Mouse (Mus musculus) adrenal gland, adult 8-10 months (tissue): Measurements from ENCODE around the gene Cerkl. TPM values are rescaled to one million over a fixed set of nuclear protein-coding genes. Genes with fewer than 3 reads are reported as not detected.

Experiments used
- DNase-seq: peaks from one replicate; pipeline ENCODE4 v3.0.0; 2022
- total RNA-seq, 4 experiments: library from RNA; stranded (reverse); gene quantifications; 2 replicates each; pipeline ENCODE4 v1.2.4; 2022

The Cerkl gene
- 1 to 10 TPM in 3 of 4 experiments, under 1 TPM in 1; 0.81 to 1.4 (median 1.0) TPM for total RNA-seq

- DNase-seq, result no peak
Observed at GRCm38 (mm10) chr2:79456575-79457349, at the start of gene Cerkl, which contains the start of gene Neurod1. Gene Cerkl, minus strand, starts transcription at chr2:79456785. Gene Neurod1, minus strand, starts transcription at chr2:79456751.

DNA sequence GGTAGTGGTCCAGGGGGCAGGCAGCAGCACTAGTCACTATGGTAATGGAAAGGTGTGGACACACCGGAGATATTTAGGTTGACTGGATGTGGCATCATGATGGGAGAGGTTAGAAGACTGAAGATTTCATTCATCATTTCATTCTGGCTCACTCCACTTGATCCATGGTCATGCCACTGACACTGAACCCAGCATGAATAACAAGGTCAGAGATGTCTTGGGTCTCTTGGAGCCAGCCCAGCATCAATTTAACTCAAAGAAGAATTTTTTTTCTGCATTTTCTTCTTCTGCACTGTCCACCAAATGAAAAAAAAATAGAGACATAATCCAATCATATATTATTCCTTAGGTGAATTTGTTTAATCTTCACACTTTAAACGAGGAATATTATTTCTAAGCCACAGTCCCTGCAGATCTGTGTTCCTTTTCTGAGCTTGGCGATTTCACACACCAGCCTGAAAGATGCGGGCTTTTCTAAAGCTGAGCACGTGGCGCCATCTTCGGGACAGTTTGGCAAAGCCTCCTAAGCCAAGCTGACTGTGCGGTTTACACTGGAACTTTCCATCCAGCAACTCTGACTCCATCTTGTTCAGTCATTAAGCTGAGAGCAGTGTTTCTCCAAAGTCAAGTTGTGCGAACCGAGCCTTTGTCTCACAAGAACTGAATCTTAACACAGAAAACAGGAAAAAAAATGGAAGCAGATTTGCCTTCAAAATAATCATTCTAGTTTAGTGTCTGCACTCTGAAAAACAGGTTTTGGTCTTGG is 42.6 kb upstream of the Cerkl start:
- DNase-seq, result peak; percentile 14

DNA sequence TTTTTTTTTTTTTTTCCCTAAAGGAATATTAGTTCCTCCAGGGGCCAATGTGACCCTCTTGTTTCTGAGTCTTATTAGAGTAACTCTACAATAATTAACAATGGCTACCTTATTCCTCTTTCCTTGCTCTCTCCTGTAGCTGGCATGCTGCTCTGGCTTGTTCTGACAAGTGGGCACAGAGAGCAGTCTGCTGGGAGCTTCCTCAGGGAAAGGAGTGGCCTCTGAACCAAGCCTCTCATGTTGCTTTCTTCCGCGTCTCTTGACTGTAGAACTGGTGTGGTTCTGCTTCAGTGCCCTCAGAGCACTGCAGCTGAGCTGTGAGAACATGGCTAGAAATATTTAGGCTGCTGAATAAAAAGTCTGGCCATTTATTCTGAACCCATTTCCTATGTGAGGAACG is 28.5 kb upstream of the Cerkl start:
- no peak for DNase-seq

DNA sequence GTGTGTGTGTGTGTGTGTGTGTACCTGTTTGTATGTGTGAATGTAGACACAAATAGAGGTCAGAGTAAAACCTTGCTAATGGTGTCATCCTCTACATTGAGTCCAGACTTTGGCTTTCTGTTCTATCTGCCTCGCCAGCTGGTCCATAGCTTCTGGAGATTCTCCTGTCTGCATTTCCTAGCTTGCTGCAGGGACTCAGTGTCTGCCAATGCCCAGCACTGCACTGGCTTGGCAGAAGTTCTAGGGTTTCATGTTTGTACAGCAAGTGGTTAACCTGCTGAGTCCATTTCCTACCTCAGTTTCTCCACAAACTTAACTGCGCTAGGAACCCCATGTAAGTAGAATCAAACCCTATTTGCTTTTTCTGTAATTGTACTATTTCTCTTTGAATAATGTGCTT is 25.9 kb upstream of the Cerkl start:
- no peak for DNase-seq

DNA sequence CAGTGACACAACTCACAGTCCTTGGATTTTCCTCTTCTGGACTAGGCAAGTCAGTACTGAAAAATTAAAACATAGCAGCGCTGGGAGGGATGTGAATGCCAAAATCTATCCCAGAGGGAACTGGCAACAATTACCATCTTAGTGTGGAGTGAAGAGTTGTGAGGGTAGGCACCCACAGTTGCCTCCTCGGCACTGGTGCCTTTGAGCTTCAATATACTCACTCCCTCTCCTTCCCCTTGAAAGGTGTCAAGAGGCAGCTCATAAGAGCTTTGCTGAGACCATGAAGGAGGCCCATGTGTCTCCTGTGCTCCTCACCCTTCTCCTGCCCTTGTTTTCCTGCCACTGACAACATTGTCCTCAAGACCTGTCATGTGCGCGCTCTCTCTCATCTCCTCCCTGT is 5.8 kb upstream of the Cerkl start:
- no peak for DNase-seq

DNA sequence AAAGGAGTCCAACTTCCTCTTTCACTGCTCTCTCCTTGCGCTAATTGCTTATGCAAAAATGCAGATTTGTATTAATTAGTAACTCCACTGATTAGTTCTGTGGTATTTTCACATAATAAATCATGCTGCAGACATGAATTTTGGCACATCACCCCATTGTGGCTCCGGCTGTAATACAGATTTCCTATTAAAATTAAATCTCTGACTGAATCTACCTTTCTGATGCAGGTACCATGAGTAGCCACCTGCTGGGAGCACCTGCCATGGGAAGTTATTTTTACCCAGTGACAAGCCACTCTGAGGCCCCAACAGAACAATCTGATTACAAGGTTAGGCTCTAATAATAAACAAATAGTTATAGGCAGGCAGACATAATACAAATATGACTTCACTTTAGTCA is 5.3 kb upstream of the Cerkl start:
- no peak for DNase-seq

GRCm38 (mm10) chr2:79460586-79460985 is 4.0 kb upstream of the Cerkl start:
- no peak for DNase-seq

DNA sequence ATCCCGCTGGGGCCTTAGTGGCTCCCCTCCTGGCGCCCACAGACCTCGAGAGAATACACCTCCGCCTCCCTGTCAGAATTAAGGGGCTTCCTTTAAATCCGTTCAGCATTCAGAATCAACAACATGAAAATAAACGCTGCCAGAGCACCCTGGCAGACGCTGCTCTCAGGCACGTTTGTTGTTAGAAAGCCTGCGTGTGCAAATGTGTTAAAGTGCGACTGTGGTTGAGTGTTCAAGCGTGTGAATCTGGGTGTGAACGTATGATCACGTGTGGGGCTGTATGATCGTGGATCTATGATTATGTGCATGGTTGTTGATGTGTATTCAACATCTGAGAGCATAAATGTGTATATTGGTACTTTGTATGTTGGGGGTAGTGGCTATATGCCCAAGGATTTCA is 3.5 kb upstream of the Cerkl start:
- DNase-seq, result no peak

DNA sequence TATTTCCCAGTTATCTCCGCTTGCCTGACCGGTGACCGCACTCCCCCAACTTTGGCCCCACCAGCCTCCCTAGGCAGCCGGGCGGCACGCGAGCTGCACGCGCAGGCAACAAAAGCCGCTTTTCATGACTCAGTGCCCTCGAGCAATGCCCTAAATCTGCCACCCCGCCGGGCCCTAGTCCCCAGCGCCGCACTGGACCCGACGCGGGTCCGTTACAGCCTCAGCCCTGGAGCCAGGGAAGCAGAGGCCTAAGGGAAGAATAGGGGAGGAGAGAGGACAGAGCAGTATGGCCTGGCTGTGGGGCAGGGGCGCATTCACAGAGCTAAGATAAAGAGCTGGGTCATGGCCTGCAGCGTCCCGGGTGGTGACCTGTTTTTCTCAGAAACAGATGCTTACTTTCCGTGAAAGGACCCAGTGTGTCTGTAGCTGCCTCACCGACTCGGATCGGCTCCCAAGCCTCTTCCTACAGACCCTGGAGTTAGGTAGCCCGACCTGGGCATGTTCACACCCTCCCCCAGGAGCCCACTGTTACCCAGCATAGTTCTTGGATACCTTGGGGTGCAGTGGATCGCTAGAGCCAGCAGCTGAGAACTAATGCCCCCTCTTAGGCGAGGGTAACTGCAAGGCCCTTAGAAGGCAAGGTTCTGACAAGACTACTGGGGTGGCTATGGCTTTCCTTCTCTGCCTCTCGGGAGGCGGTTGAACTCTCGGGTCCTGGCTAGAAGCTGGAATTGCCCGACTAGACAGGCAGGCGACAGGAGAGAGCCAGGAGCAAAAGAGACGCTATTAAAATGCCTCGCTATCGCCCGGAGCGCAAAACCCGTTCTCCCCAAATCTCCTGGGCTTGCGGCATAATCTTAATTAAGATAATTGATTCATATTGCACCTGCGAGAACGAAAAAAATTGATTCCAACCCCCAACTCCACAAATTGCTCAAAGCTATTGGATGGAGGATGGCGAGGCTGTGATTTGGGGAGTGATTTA is 2.8 kb upstream of the Cerkl start:
- no peak for DNase-seq

GRCm38 (mm10) chr2:79457932-79458331 is 1.3 kb upstream of the Cerkl start:
- DNase-seq, result no peak

DNA sequence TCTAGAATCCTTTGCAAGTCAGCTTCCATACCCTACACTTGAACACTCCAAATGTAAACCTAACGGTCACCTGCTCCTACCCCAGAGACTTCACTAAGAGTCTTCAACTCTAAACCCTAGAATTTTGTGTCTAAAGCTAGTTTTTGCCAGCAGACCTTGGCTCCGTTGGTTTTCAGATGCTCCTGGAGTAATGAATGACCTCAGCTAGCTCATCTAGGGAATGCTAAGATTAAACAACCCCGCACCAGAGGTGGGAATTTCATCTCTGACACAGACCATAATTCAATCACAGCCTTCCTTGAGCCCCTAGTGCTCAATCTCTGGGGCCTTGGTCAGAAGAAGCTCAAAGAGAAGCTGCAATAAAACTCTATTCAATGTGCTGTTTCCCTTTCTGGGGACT is 849 bp upstream of the Cerkl start:
- DNase-seq, result no peak

GRCm38 (mm10) chr2:79455646-79456045 is 939 bp downstream of the Cerkl start:
- DNase-seq, result no peak

DNA sequence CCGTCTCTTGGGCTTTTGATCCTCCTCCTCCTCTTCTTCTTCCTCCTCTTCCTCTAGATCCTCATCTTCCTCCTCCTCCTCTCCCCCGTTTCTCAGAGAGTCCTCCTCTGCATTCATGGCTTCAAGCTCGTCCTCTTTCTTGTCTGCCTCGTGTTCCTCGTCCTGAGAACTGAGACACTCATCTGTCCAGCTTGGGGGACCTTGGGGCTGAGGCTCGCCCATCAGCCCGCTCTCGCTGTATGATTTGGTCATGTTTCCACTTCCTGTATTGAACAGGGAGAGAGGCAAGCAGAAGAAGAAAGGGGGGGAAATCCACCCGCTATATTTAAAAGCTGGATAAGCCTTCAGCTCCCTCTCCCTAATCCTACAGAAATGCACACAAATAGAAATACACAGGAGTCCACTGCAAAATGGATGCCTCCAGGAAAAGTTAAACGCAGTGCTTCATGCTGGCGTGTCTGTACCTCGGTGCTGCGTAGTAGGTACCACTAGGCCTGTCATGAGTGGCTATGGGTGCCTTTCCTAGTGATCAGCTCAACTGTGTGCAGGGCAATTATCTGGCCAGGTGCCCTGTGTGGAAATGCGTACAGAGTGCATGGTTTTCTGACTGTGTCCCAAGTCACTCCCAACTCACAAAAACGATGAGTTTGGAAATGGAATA is 1.7 kb downstream of the Cerkl start:
- DNase-seq, result no peak

DNA sequence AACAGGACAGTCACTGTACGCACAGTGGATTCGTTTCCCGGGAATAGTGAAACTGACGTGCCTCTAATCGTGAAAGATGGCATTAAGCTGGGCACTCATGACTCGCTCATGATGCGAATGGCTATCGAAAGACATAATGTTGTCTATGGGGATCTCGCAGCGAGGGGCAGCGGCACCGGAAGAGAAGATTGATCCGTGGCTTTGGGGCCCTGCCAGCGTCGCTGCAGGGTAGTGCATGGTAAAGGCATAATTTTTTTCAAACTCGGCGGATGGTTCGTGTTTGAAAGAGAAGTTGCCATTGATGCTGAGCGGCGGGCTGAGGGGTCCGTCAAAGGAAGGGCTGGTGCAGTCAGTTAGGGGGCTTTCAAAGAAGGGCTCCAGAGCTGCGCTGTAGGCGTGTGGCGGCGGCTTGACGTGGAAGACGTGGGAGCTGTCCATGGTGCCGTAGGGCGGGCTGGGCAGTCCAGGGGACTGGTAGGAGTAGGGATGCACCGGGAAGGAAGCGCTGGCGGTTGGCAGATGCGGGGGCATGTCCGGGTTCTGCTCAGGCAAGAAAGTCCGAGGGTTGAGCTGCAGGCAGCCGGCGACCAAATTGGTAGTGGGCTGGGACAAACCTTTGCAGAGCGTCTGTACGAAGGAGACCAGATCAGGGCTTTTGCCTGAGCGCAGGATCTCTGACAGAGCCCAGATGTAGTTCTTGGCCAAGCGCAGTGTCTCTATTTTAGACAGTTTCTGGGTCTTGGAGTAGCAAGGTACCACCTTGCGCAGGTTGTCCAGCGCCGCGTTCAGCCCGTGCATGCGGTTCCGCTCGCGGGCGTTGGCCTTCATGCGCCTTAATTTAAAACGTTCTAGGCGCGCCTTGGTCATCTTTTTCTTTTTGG is 2.4 kb downstream of the Cerkl start:
- peak; percentile 15 for DNase-seq

DNA sequence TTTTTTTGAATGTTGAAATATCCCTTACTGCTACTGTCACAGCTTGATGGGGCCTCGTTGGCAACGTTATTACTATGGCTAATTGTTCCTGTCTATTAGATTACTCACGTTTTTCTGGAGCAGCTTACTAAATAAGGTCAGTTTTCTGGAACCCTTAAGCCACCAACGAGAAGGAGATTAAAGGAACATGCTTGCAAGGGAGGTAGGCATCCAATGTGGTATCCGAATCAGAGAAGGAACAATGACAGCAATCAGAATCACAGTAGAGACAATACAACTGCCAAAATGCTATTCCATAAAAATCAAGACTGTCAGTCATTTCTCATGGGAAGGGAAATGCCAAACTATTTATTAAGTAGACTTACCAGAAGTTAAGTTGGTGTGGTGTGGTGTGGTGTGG is 5.1 kb downstream of the Cerkl start:
- no peak for DNase-seq

DNA sequence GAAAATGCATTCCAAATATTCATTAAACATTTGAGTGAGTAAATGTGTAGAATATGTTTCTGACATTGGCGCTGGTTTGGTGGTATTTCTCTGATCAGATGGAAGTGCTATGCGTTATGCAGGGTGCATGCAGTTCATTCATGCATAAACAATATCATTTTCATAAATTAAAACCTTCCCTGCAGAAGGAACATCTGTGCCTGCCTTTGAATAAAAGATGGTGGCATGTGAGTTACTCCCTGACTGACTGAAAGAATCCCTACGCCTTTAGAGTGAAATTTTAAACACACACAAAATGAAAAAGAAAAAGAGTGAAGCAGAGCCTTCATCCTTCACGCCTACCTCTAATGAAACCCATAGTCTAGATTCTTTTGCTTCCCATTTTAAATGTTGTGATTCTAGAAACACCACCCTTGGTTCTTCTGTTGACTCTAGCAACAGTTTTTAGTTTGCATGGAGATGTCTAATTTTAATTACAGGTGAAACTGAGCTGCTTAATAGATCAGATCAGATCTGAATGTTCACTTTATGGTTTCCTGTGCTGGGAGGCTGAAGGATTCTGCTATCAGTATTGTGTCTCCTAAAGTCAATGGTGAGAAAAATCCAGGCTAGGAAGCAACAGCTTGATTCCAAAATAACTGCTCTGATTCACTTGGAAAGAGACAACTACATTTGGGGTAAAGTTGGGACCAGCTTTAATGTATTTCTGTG is 5.7 kb downstream of the Cerkl start:
- no peak for DNase-seq

GRCm38 (mm10) chr2:79449371-79449770 is 7.2 kb downstream of the Cerkl start:
- DNase-seq, result no peak

GRCm38 (mm10) chr2:79447198-79447597 is 9.4 kb downstream of the Cerkl start:
- DNase-seq, result no peak

GRCm38 (mm10) chr2:79443861-79444620 is 12.5 kb downstream of the Cerkl start:
- no peak for DNase-seq

DNA sequence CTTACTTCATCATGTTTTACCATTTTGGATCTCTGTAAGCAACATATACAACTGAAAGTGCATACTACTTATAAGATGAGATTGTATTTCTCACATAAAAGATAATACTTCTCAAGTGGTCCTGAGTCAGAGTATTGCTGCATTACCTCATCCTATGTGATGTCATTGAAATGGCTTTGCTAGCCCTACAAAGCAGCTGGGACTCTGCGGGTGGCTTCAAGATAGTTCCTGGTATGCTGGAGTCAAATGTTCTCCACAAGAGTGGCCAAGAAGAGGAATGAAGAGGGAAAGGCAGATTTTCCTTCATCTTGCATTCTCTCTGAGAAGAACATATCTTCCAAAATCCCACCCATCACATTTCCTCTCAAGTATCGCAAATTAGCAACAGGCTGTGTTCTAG is 13.2 kb downstream of the Cerkl start:
- no peak for DNase-seq
